Mouse (Mus musculus) brain, adult 2 months (tissue): ENCODE measurements around the gene Rab6b.
A peak's percentile ranks its signal among the peaks of the same experiment; 100 is the strongest.

Experiments used
- DNase-seq: peaks from one replicate; pipeline ENCODE4 v3.0.0; 2011; ENCODE audit warnings: low read depth, low spot score

Rab6b gene

GRCm38 (mm10) chr9:103108341-103108798 is 3.2 kb upstream of the Rab6b start:
- DNase-seq = peak; percentile 68

GRCm38 (mm10) chr9:103108943-103109670 is 2.5 kb upstream of the Rab6b start:
- DNase-seq = peak; percentile 82

- no peak for DNase-seq
These were observed 1.7 kb upstream of the Rab6b start for GRCm38 (mm10) chr9:103109911-103110310.

- DNase-seq = no peak
These were observed 673 bp upstream of the Rab6b start for GRCm38 (mm10) chr9:103110727-103111501.

- peak; percentile 75 for DNase-seq
These were observed 1.1 kb downstream of the Rab6b start for GRCm38 (mm10) chr9:103112471-103113271.

- peak; percentile 91 for DNase-seq
These were observed 1.8 kb downstream of the Rab6b start for GRCm38 (mm10) chr9:103113351-103113750.

GRCm38 (mm10) chr9:103114326-103114725 is 2.7 kb downstream of the Rab6b start:
- DNase-seq = no peak

- no peak for DNase-seq
These were observed 3.3 kb downstream of the Rab6b start for GRCm38 (mm10) chr9:103114901-103115300.

GRCm38 (mm10) chr9:103116941-103117340 is 5.4 kb downstream of the Rab6b start:
- DNase-seq = no peak

GRCm38 (mm10) chr9:103117495-103117894 is 5.9 kb downstream of the Rab6b start:
- no peak for DNase-seq

- DNase-seq = no peak
These were observed 6.4 kb downstream of the Rab6b start for GRCm38 (mm10) chr9:103117951-103118350.

GRCm38 (mm10) chr9:103118651-103119275 is 7.2 kb downstream of the Rab6b start:
- DNase-seq = no peak

- DNase-seq = no peak
These were observed 8.2 kb downstream of the Rab6b start for GRCm38 (mm10) chr9:103119781-103120180.

- no peak for DNase-seq
These were observed 8.6 kb downstream of the Rab6b start for GRCm38 (mm10) chr9:103120231-103120630.

- DNase-seq = no peak
These were observed 10.0 kb downstream of the Rab6b start for GRCm38 (mm10) chr9:103121546-103121945.

- DNase-seq = no peak
These were observed 13.2 kb downstream of the Rab6b start for GRCm38 (mm10) chr9:103124746-103125145.

GRCm38 (mm10) chr9:103133493-103134124 is 22.0 kb downstream of the Rab6b start:
- no peak for DNase-seq

- peak; percentile 84 for DNase-seq
These were observed 23.0 kb downstream of the Rab6b start for GRCm38 (mm10) chr9:103134450-103135030.

- no peak for DNase-seq
These were observed 27.9 kb downstream of the Rab6b start for GRCm38 (mm10) chr9:103139481-103139880.

GRCm38 (mm10) chr9:103140384-103140783 is 28.8 kb downstream of the Rab6b start:
- DNase-seq = no peak

GRCm38 (mm10) chr9:103141266-103141665 is 29.7 kb downstream of the Rab6b start:
- DNase-seq = peak; percentile 59
